Mouse (Mus musculus): ENCODE data around the gene Myl6b.

DNA sequence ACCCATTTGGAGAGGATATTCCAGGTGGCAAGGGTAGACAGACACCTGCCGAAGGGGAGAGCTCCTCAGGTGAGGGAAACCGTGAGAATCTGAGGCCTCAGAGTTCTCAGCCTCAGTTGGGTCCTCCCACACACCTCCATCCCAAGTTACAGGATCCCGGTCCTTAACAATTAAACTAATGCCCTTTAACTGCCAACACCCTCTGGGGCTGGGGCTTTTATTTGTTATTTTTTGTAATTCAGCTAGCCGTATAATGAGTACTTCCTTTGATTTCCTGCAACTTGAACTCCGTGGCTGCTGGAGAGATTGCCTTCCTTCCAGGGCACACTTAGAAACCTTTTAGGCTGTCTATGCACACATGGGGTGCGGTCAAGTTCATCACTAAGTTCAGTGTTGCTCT, 54.1 kb downstream of the Myl6b start:
- no peak for TF ChIP-seq POLR2A (IDR thresholded peaks at IDR 0.05; ENCODE audit: low read depth, low read length)
- no peak for TF ChIP-seq CTCF (IDR thresholded peaks at IDR 0.05; ENCODE audit: extremely low read depth, insufficient read depth, insufficient read length, insufficient replicate concordance)
